Mouse (Mus musculus) heart, adult 11 months (tissue): Measurements from ENCODE around the gene Fscn2.
"Not testable (repeated sequence)": the region's sequence is repeated elsewhere in the genome, so short reads cannot be mapped to it uniquely, and the experiment has no call there.

Experiments used
- DNase-seq: peaks from one replicate; pipeline ENCODE4 v3.0.0; 2022

Gene Fscn2

GRCm38 (mm10) chr11:120405867-120406266 is 44.5 kb downstream of the Fscn2 start:
- no peak for DNase-seq

DNA sequence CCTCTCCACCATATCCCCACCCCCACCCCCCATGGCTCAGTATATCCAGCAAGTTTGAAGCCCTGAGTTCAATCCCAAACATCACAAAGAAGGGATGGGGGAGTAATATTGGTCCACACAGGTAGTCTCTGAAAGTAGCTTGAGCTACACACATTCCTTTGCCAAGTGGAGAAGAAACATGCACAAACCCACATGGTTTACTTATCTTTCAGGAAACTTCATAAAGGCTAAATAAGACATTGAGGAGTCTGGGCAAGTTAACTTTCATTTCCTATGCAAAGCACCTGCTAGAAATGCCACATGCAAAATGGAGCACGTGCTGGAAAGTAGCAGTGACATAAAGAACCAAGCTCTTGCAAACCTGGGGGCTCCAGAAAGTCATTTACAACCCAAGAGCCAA is 45.1 kb downstream of the Fscn2 start:
- DNase-seq: no peak

DNA sequence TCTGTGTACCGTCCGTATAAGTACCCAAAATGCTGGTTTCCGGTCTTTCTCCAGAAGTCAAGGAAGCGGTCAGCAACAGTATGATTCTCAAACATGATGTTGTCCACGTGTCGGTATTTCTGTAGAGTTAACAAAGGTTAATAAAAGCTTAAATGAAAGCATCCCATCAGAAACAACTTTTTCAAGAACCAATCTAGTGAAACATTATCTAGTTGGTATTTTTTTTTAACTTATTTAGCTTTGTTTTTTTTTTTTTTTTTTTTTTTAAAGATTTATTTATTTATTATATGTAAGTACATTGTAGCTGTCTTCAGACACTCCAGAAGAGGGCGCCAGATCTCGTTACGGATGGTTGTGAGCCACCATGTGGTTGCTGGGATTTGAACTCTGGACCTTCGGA is 52.3 kb downstream of the Fscn2 start:
- DNase-seq: not testable (repeated sequence)
